Mouse (Mus musculus) gonadal fat pad, adult 2 months (tissue): ENCODE data around the gene Dync1li2. TPM values are rescaled to one million over a fixed set of nuclear protein-coding genes. Genes with fewer than 3 reads are reported as not detected.
A peak's percentile ranks its signal among the peaks of the same experiment; 100 is the strongest.

ENCODE experiments used
- DNase-seq: peaks from one replicate; pipeline ENCODE4 v3.0.0-alpha.2; 2012; ENCODE audit warnings: low read depth
- polyA plus RNA-seq: library from polyadenylated mRNA; depleted of rRNA; stranded (reverse); fragments of >200 nt; gene quantifications from 2 replicates; pipeline ENCODE4 v1.2.3, GENCODE M21; 2012; rRNA removed

Gene Dync1li2
- polyA plus RNA-seq, 1 experiment, result 26.2 TPM

GRCm38 (mm10) chr8:104383296-104383695 is 59.6 kb downstream of the Dync1li2 start:
- DNase-seq, result no peak

DNA sequence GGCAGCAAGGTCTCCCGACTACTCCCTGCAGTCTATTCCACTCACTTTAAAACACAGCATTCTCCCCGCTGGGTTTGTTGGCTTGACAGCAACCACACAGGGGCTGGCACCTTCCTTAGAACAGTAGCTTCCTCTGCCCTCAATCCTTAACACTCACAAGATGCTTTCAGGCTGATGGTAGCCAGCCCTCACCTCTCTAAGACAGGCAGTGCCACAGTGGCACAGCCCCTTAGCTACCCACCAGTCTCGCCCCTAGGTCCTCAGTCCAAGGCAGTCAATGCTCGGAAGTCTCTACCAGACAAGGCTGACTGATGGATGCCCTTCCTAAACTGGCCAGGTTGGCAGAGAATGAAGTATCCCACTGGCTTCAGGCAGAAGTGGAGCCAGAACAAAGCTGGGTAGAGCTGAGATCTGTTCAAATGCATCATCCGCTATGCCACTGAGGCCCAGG is 61.9 kb downstream of the Dync1li2 start:
- no peak for DNase-seq

DNA sequence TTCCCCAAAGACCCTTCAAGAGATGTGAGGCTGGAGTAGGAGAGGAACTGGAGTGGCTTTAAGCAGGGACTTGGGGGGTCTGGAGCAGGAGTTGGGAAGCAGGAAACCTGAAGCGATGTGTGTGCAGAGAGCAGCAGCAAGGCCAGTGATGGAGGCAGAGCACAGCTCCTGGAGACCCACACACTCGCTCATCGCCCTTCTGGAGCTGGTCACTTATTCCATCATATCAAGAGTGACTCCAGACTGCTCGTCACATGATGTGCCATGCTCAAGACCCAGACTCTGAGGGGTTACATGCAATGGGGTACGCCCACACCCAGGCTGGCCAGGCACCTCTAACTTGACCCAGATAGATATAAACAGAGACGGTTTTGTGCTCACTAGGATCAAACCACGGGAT is 62.6 kb downstream of the Dync1li2 start:
- no peak for DNase-seq

DNA sequence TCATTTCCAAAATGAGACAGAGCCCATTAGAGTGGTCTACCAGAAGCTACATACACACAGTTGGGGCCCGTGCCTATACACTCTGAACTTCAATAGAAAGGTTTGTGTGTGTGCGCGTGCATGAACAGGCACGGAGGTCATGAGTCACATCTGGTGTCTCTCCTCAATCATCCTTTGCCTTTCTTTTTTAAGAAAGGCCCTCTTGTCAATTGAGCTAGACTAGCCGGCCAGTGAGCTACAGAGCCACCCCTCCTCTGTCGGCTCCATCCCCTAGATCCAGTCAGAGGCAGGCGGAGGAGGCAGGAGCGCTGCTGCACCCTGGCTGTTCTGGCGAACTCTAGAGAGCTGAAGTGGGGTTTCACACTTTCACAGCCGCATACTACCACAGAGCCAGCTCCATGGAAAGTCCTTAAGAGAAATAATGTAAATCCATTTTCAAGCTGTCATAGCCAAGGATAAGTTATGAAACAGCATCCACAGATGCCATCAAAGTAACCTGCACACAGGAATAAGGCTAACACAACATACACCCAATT is 63.5 kb downstream of the Dync1li2 start:
- DNase-seq, result no peak

- no peak for DNase-seq
Measured at GRCm38 (mm10) chr8:104376669-104377068, 66.2 kb downstream of the Dync1li2 start.

DNA sequence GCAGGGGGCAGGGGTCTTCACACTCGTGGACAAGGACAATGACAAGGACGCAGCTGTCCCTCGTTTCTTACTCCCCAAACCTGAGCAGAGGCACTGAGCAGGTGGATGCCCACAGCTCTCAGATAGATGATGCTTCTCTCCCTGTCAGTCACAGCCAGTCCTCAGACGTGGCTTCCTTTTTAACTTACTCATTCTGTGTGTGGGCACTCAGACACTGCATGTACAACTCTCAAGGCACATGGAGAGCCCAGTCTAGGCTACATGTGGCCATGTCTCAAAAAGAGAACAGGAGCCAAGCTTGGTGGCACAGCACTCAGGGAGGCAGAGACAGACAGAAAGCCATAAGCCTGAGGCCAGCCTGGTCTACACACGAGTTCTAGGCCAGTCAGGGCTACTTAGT is 66.9 kb downstream of the Dync1li2 start:
- DNase-seq, result no peak

- peak; percentile 83 for DNase-seq
Measured at GRCm38 (mm10) chr8:104374864-104375846, 67.7 kb downstream of the Dync1li2 start.

- DNase-seq, result no peak
Measured at GRCm38 (mm10) chr8:104374269-104374668, 68.6 kb downstream of the Dync1li2 start.

DNA sequence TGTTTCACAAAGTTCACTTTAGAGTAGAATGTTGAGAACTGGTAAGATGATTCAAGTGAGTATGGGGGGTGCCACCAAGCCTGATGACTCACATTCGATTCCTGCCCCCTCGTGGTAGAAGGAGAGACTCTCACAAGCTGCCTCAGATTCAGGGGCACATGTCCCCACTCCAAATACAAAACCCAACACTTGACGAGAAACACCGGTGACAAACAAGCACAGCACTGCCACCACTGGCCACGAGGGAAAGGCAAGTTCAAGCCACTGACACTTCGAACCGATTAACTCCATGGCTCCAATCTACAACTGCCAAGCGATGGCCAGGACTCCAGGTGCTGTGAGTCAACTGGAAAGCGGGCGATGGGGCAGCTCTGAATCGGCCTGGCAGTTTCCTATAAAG is 69.1 kb downstream of the Dync1li2 start:
- DNase-seq, result no peak

DNA sequence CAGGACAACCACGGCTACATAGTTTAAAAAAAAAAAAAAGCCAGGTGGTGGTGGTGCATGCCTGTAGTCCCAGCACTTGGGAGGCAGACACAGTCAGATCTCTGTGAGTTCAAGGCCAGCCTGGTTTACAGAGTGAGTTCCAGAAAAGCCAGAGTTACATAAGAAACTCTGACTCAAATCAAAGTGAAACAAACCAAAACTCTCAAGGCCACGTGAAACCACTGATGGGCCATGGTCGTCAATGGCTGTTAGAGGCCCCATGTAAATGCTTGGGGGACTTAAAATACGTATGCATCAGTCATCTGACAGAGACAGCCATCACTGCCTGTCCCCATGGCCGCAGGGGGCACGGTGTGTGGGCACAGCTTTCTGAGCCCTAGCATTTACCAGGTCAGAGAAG is 71.7 kb downstream of the Dync1li2 start:
- DNase-seq, result no peak

DNA sequence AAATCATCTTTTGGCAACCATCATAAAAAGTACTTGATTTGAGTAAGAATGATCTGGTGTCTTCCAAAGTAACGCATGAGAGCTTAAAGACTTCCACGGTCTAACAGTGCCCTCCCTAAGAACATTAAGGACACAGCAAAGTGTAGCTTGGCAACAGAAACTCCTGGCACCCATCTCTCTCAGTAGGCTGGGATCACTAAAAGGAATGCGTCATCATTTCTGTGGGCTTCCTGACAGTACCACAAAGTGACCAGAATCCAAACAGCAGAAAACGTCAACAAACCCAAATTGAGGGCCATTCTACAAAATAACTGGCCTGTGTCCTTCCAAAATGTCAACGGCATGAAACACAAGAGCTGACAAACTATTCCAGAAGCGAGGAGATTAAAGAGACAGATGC is 72.8 kb downstream of the Dync1li2 start:
- DNase-seq, result no peak

DNA sequence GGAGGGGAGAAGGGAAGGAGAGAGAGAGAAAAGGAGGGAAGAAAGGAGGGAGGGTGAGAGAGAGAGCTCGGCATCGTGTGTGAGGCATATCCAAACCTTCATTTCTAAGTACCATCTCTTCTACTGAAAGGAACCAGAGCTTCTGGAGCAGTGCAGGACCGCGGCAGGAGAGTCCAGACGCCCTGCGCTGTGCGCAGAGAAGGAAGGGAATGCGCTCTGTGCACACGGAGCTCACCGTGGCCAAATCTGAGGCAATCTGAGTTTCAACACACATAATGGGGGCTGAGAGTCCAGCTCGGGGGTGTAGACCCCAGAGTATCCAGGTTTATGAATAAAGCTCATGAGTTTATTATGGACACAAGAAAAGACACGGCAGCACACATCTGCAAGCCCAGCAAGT is 73.3 kb downstream of the Dync1li2 start:
- no peak for DNase-seq

Other genes starting within 250 kb of the Dync1li2 start
- gene Tk2, start 194.5 kb downstream of the Dync1li2 start, polyA plus RNA-seq, result 33.4 and 33.6 TPM in 2 replicates
- gene Cklf, start 192.2 kb downstream of the Dync1li2 start, polyA plus RNA-seq, result 15.9 and 19.9 TPM in 2 replicates
- gene Cmtm2a, start 149.9 kb downstream of the Dync1li2 start, polyA plus RNA-seq, result 1.5 and 2.5 TPM in 2 replicates
- gene Gm45711, start 133.0 kb downstream of the Dync1li2 start, polyA plus RNA-seq, result 0.29 TPM in 1 of 2 replicates, not detected in the other
- gene Cmtm1, start 132.9 kb downstream of the Dync1li2 start, polyA plus RNA-seq, result 0.11 TPM in 1 of 2 replicates, not detected in the other
- not detected in 2 replicates for gene Gm11020, start 121.5 kb downstream of the Dync1li2 start, polyA plus RNA-seq
- 1.0 and 2.9 TPM in 2 replicates for gene Cmtm2b, start 120.8 kb downstream of the Dync1li2 start, polyA plus RNA-seq
- gene Cmtm3, start 103.6 kb downstream of the Dync1li2 start, polyA plus RNA-seq, result 60.8 and 67.8 TPM in 2 replicates
- 25.5 and 33.2 TPM in 2 replicates for gene Cmtm4, start 47.2 kb downstream of the Dync1li2 start, polyA plus RNA-seq
- 0.15 and 0.26 TPM in 2 replicates for gene Terb1, start 66.9 kb upstream of the Dync1li2 start, polyA plus RNA-seq
- gene Nae1, start 91.6 kb upstream of the Dync1li2 start, polyA plus RNA-seq, result 20.5 and 23.2 TPM in 2 replicates
- 17.3 and 17.8 TPM in 2 replicates for gene Car7, start 91.6 kb upstream of the Dync1li2 start, polyA plus RNA-seq
- gene Pdp2, start 148.4 kb upstream of the Dync1li2 start, polyA plus RNA-seq, result 7.6 and 8.6 TPM in 2 replicates
- gene Cdh16, start 181.3 kb upstream of the Dync1li2 start, polyA plus RNA-seq, result 100 and 203 TPM in 2 replicates
- 9.4 and 16.2 TPM in 2 replicates for gene Rrad, start 188.3 kb upstream of the Dync1li2 start, polyA plus RNA-seq
- gene Ciao2b, start 198.9 kb upstream of the Dync1li2 start, polyA plus RNA-seq, result 32.9 and 38.5 TPM in 2 replicates